Mouse (Mus musculus): ENCODE measurements around the gene Tet2. TPM values are rescaled to one million over a fixed set of nuclear protein-coding genes. Genes with fewer than 3 reads are reported as not detected.

The Tet2 gene
- polyA plus RNA-seq, 1 experiment from 2014 or later = 28.3 TPM

DNA sequence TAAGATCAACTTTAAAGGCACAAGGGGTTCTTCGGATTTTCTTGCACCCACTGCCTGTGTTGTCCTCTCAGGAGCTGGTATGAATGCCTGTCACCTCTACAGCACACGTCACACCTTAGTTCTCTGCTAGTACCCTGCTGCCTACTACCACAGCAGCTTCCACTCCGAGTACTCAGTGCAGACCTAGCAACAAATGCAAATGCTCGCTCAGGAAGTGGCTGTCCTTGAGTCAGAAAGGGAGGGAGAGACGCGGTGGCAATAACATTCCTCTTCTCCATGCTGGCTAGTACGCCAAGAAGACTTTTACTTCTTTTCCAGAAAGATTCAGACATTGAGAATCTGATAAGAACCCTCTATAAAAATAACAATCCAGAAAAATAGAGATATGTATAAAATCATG, 31.5 kb downstream of the Tet2 start:
- Histone ChIP-seq H3K4me2 (replicated peaks) (no peak overlapping the region), H3K36me3 (peaks cover 39% of the 10 kb centered on the region), H3K27me3 (no peaks in the 10 kb centered on the region), H3K27ac (no peak overlapping the region), H3K4me3 (no peak overlapping the region), H3K9ac (no peak overlapping the region), H3K4me1 (no peaks in the 10 kb centered on the region), H3K9me3 (replicated peaks) (no peaks in the 10 kb centered on the region)
- WGBS = 89% methylated on average over 7 of the region's 7 CpGs
- ATAC-seq (ENCODE audit: low FRiP score) = no peak

DNA sequence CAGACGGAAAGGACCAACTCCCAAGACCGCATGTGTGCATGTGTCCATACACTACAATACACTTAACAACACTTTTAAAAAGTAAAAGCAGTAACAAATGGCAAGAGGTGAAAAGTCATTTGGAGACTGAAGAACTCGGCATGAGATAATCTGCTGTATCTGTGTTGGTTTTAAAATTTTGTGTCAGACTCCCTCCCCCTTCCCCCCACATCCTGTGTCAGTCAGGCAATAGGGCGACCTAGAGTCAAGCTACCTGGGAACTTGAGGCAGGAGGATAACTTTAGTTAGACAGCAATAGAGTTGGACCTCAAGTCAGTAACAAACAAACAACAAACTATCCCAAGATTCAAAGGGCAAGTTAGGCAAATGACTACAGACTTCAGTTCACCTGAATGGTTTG, 34.6 kb downstream of the Tet2 start:
- Histone ChIP-seq H3K27ac (no peak overlapping the region), H3K9me3 (replicated peaks) (no peaks in the 10 kb centered on the region), H3K4me3 (no peak overlapping the region), H3K9ac (no peak overlapping the region), H3K36me3 (peaks cover 38% of the 10 kb centered on the region), H3K27me3 (no peaks in the 10 kb centered on the region), H3K4me1 (no peaks in the 10 kb centered on the region), H3K4me2 (replicated peaks) (no peak overlapping the region)
- 94% methylated on average over 4 of the region's 4 CpGs for WGBS
- no peak for ATAC-seq (ENCODE audit: low FRiP score)

DNA sequence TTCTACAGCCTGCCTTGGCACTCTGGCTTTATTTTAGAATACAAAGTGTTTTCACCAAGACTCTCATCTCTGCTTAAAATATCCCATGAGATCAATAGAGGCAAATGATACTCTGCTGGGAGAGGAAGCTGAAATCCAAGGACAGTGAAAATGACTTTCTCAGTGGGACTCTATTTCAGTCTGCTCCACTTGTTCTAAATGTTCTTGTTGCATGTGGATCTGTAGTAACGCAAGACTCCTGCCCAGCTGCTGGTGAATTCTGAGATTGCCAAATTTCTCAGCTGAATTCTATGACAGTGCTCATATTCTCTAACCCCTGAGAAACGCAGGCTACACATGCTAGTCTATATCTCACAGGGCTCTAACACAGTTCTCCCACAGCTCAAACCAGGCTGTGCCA, 35.1 kb downstream of the Tet2 start:
- no peak for ATAC-seq (ENCODE audit: low FRiP score)
- Histone ChIP-seq H3K27me3 (no peaks in the 10 kb centered on the region), H3K4me1 (no peaks in the 10 kb centered on the region), H3K4me3 (no peak overlapping the region), H3K4me2 (replicated peaks) (no peak overlapping the region), H3K36me3 (peaks cover 38% of the 10 kb centered on the region), H3K9ac (no peak overlapping the region), H3K27ac (no peak overlapping the region), H3K9me3 (replicated peaks) (no peaks in the 10 kb centered on the region)
- WGBS = 87% methylated on average over 2 of the region's 2 CpGs

DNA sequence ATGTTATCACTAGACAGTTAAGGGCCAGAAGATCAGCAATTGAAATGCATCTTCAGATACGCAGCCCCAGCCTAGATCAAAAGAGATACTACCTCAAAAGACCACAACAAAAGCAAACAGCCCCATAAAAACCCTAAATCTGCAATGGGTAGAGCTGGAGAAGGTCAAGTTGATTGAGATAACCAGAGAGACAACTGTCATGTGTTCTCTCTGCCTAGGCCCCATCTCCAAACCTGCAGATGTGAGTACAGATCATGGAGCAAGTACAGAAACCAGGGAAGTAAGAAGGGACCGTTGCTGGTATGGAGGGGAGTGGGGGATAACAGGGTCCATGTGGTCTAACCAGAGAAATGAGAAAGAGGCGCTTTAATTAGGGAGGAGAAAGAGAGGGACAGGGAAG, 36.1 kb downstream of the Tet2 start:
- no peak overlapping the region for H3K9ac ChIP-seq
- H3K4me1 ChIP-seq = no peaks in the 10 kb centered on the region
- no peak overlapping the region for H3K4me3 ChIP-seq
- 92% methylated on average over 3 of the region's 3 CpGs for WGBS
- ATAC-seq (ENCODE audit: low FRiP score) = no peak
- no peaks in the 10 kb centered on the region for H3K9me3 ChIP-seq (replicated peaks)
- no peaks in the 10 kb centered on the region for H3K27me3 ChIP-seq
- H3K4me2 ChIP-seq (replicated peaks) = no peak overlapping the region
- H3K36me3 ChIP-seq = peaks cover 32% of the 10 kb centered on the region
- H3K27ac ChIP-seq = no peak overlapping the region

DNA sequence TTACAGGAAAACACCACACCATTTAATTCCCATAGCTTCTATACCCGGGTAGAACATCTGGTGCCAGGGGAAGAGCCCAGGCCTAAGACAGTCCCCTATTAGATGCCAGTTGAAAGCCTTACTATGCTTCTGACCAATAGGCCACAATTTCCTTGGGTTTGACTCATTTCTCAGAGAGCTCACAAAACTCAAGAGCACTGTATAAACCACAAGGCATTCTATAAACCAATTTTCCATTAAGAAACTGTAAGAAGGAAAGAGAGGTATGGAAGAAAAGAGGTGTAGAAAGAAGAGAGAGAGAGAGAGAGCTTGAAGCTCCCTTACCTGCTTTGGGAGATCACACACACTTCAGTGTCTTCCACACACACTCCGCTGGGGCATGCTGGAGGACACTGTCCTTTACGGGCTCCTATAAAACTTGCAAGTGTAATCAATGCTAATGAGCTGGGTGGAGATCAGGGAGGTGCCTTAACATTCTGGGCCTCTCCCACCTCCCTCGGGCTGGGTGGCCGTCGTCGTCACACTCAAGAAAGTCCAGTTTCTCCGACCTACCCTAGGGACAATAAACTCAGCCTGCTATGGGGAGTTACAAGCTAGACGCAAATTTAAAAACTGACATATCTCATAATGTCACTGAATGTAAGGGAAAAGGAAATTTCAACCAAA, 38.5 kb downstream of the Tet2 start:
- Histone ChIP-seq H3K9me3 (replicated peaks) (no peaks in the 10 kb centered on the region), H3K4me1 (no peaks in the 10 kb centered on the region), H3K4me2 (replicated peaks) (no peak overlapping the region), H3K36me3 (peaks cover 9% of the 10 kb centered on the region; the same call in 1 of the 2 replicates), H3K4me3 (no peak overlapping the region), H3K27ac (no peak overlapping the region), H3K9ac (no peak overlapping the region), H3K27me3 (no peaks in the 10 kb centered on the region)
- no peak for ATAC-seq (ENCODE audit: low FRiP score)
- WGBS = 89% methylated on average over 9 of the region's 9 CpGs

DNA sequence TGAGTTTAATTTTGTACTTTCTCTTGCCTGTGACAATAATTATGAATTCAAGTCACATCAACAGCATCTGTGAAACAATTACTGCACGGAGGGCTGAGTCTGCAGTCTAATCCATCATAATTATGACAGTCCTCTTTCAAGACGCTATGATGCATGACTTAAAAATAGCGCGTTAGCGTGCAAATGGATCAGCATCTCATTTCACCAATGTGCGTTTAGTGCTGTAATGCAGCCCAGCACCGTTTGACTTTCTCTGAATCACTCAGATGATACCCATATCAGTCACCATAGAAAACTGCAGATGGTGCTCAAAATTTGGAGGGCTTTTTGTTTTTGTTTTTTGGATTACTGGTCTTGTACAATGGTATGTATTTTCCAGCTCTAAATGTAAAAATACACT, 48.0 kb downstream of the Tet2 start:
- ATAC-seq (ENCODE audit: low FRiP score) = peak; percentile 90
- no peak overlapping the region for H3K27ac ChIP-seq
- H3K4me3 ChIP-seq = no peak overlapping the region
- H3K9me3 ChIP-seq (replicated peaks) = no peaks in the 10 kb centered on the region; the same call in 1 of the 2 replicates
- H3K27me3 ChIP-seq = no peaks in the 10 kb centered on the region
- no peaks in the 10 kb centered on the region for H3K4me1 ChIP-seq
- 44% methylated on average over 7 of the region's 7 CpGs for WGBS
- 0 out of 2 replicates have a peak, but pooled peaks cover 3% of the 10 kb centered on the region for H3K36me3 ChIP-seq
- H3K9ac ChIP-seq = no peak overlapping the region
- H3K4me2 ChIP-seq (replicated peaks) = no peak overlapping the region

DNA sequence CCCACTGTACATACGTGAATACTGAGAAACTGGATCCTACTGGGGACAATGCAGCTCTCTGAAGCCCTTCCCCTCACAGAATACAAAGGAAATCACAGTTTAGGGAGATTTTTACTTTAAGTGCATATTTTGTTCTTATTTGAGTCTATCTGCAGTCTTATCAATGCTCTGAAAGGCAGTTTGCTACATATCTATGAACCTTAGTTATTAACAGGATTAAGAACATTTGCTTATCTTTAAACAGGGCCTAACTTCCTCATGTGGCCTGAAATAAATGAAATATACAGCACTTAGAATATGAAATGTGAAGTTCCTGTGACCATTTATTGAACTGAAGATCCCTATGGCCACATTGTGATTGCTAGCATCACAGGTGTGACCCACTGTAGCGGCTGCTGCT, 53.6 kb downstream of the Tet2 start:
- H3K36me3 ChIP-seq = peaks cover 27% of the 10 kb centered on the region
- H3K4me2 ChIP-seq (replicated peaks) = no peak overlapping the region
- 91% methylated on average over 2 of the region's 2 CpGs for WGBS
- H3K9me3 ChIP-seq (replicated peaks) = no peaks in the 10 kb centered on the region; the same call in 1 of the 2 replicates
- H3K4me1 ChIP-seq = no peaks in the 10 kb centered on the region
- H3K4me3 ChIP-seq = no peak overlapping the region
- no peak overlapping the region for H3K9ac ChIP-seq
- H3K27ac ChIP-seq = no peak overlapping the region
- H3K27me3 ChIP-seq = no peaks in the 10 kb centered on the region
- ATAC-seq (ENCODE audit: low FRiP score) = no peak

DNA sequence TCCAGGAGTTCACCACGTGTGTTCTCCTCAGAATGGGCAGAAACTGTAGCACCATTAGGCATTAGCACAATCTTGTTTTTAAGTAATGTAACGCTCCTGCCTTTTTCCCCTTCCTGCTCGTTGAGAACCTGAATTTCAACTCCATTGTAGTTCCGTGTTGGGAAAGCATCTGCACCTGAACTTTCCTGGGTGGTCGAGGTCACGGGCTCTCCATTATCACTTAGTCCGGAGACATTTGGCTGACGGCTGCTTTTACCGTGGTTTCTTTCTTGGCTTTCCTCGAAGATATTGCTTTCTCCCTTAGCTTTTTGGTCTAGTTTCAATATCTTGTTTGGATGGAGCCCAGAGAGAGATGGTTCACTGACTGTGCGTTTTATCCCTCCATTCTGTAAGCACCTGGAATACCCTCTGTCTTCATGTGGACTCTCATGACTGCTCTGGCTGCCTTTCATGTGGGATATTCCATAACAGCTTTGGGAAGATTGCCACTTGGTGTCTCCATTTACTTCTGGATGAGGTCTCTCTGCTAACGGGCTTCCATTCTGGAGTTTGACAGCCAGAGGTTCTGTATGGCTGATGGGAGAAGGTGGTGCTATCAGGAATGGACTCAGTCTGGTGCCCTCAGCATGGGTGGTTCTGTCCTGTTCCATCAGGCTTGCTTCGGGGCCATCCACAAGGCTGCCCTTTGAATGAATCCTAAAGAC, 56.8 kb downstream of the Tet2 start:
- 93% methylated on average over 13 of the region's 13 CpGs for WGBS
- no peaks in the 10 kb centered on the region for H3K4me1 ChIP-seq
- H3K27ac ChIP-seq = no peak overlapping the region
- H3K4me2 ChIP-seq (replicated peaks) = no peak overlapping the region
- ATAC-seq (ENCODE audit: low FRiP score) = no peak
- no peaks in the 10 kb centered on the region for H3K9me3 ChIP-seq (replicated peaks)
- H3K9ac ChIP-seq = no peak overlapping the region
- peaks cover 45% of the 10 kb centered on the region for H3K36me3 ChIP-seq
- H3K27me3 ChIP-seq = no peaks in the 10 kb centered on the region
- H3K4me3 ChIP-seq = no peak overlapping the region

DNA sequence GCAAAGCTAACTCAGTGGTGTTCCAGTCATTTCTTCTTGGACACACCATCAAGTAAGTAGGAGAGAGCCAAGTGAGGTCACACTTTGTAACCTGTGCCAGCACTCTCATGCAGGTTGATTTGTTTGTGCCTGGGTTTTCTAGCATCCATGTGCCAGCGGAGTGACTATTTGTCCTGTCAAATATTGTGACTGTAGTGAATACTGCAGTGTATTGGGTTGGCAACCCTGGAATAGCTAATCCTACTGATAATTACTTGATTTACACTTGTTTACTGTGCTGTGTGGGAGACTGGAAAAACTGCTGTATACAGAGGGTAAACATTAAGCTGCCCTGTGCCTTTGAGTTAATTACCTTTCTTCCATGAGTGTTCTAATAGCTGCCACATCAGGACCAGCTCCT, 62.1 kb downstream of the Tet2 start:
- no peak for ATAC-seq (ENCODE audit: low FRiP score)
- Histone ChIP-seq H3K4me1 (no peaks in the 10 kb centered on the region), H3K4me2 (replicated peaks) (no peak overlapping the region), H3K9me3 (replicated peaks) (no peaks in the 10 kb centered on the region), H3K27me3 (no peaks in the 10 kb centered on the region), H3K27ac (no peak overlapping the region), H3K36me3 (peaks cover 66% of the 10 kb centered on the region), H3K9ac (no peak overlapping the region), H3K4me3 (no peak overlapping the region)
- WGBS = 100% methylated on average over 1 of the region's 1 CpGs

DNA sequence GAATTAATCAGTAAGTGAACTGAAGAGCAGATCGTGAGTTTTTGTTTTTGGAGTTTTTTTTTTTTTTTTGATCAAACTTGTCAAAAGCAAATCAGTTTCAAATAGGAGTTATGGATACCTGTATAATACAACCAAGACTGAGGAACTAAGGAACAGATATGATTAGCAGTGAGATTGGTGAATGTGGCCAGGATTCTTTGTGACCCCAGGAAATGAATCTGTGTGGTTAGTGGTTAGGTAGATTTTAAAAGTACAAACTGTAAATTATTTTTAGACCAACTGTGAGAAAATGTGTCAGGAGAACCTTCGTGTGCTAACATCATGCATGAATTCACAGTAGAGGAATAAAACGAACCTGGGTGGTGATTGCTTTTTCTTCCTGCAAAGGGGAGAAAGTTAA, 66.0 kb downstream of the Tet2 start:
- Histone ChIP-seq H3K27me3 (no peaks in the 10 kb centered on the region), H3K9me3 (replicated peaks) (no peaks in the 10 kb centered on the region), H3K4me1 (no peaks in the 10 kb centered on the region), H3K4me2 (replicated peaks) (no peak overlapping the region), H3K9ac (no peak overlapping the region), H3K4me3 (no peak overlapping the region), H3K36me3 (peaks cover 48% of the 10 kb centered on the region), H3K27ac (no peak overlapping the region)
- no peak for ATAC-seq (ENCODE audit: low FRiP score)
- WGBS = 90% methylated on average over 3 of the region's 3 CpGs

DNA sequence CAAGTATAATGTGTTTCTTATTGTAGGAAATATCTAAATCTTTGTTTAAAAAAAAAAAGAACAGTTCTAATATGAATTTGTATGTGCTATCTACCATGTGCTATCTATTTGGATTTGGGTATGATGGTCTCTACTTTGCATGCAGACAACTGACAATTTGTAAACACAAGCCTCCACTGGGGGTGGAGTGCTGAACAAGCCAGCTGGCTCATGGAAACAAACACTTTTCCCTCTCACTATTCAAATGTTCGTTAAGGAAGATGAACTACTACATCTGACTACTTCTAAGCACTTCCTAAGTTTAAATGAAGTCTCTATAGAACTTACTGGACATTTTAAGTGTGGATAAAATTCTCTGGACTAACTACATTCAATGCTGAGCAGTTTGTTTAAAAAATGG, 71.2 kb downstream of the Tet2 start:
- ATAC-seq (ENCODE audit: low FRiP score) = no peak
- no peaks in the 10 kb centered on the region for H3K9me3 ChIP-seq (replicated peaks)
- H3K9ac ChIP-seq = no peak overlapping the region
- peaks cover 57% of the 10 kb centered on the region for H3K36me3 ChIP-seq
- WGBS = 88% methylated on average over 1 of the region's 1 CpGs
- no peak overlapping the region for H3K27ac ChIP-seq
- no peaks in the 10 kb centered on the region for H3K4me1 ChIP-seq
- H3K4me2 ChIP-seq (replicated peaks) = no peak overlapping the region
- no peaks in the 10 kb centered on the region for H3K27me3 ChIP-seq
- H3K4me3 ChIP-seq = no peak overlapping the region

DNA sequence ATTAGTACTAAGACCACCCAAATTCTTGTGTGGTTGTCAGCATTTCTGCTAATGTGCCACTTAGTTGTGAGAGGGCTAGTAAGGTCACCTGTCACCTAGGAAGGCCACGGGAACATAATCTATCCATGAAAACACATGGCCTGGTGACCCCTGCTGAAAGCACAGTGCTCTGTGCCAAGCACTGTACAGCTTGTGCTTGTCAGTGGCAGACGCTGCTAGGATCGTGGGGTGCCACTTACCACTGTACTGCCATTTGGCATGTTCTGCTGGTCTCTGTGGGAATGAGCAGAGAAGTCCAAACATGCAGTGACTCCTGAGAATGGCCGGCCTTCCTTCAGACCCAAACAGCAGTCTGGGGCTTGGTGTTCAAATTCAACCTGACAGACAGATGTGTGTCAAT, 73.8 kb downstream of the Tet2 start:
- no peaks in the 10 kb centered on the region for H3K9me3 ChIP-seq (replicated peaks)
- no peaks in the 10 kb centered on the region for H3K4me1 ChIP-seq
- no peak for ATAC-seq (ENCODE audit: low FRiP score)
- no peak overlapping the region for H3K4me3 ChIP-seq
- H3K36me3 ChIP-seq = peaks cover 71% of the 10 kb centered on the region
- no peak overlapping the region for H3K9ac ChIP-seq
- H3K27me3 ChIP-seq = no peaks in the 10 kb centered on the region
- no peak overlapping the region for H3K4me2 ChIP-seq (replicated peaks)
- H3K27ac ChIP-seq = no peak overlapping the region
- 92% methylated on average over 4 of the region's 4 CpGs for WGBS

DNA sequence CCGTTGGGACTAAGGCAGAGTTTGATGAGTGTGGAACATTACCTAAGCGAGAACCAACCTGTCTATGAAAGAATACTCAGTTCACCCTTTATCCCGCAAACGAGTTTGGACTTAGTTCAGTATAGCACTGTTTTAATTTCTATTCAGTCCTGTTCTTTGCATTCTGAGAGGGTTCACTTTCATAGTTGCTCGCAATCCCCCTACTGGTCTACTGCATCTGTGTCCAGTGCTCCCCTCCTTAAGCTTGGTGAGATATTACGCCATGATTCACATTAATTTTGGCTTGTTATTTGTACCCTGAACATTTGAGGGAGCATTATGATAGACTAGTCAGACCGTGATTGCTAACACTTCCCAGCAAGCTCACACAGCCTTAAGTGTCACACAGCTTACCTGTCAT, 76.1 kb downstream of the Tet2 start:
- Histone ChIP-seq H3K4me2 (replicated peaks) (no peak overlapping the region), H3K4me3 (no peak overlapping the region), H3K9ac (no peak overlapping the region), H3K27me3 (no peaks in the 10 kb centered on the region), H3K36me3 (peaks cover 60% of the 10 kb centered on the region), H3K27ac (no peak overlapping the region), H3K4me1 (no peaks in the 10 kb centered on the region), H3K9me3 (replicated peaks) (no peaks in the 10 kb centered on the region)
- no peak for ATAC-seq (ENCODE audit: low FRiP score)
- WGBS = 95% methylated on average over 7 of the region's 7 CpGs
